Mouse (Mus musculus) left cerebral cortex, adult 2 months (tissue): ENCODE results near the gene Npb. TPM values are rescaled to one million over a fixed set of nuclear protein-coding genes. Genes with fewer than 3 reads are reported as not detected.
A peak's percentile ranks its signal among the peaks of the same experiment; 100 is the strongest.
"Not testable (repeated sequence)": the region's sequence is repeated elsewhere in the genome, so short reads cannot be mapped to it uniquely, and the experiment has no call there.

Experiments used
- DNase-seq, 2 experiments: peaks; one replicate each; pipeline ENCODE4 v3.0.0; 2021 to 2022; ENCODE audit warnings: low spot score in 2 of 2, mixed read lengths in 1 of 2; ENCODE audit errors: extremely low spot score in 1 of 2
- H3K27ac ChIP-seq: fragments of 200-600 bp; 2 replicates; pipeline ENCODE4 v1.8.1; 2022
- H3K4me3 ChIP-seq: fragments of 200-600 bp; 2 replicates; pipeline ENCODE4 v1.8.1; 2022
- CTCF ChIP-seq: fragments of 200-600 bp; IDR thresholded peaks from 2 replicates; pipeline ENCODE4 v1.8.1; 2022; ENCODE audit warnings: antibody characterized with exemption, mild to moderate bottlenecking, moderate library complexity
- intact Hi-C: fragments of 180-260 bp; cut with DNase I; formaldehyde crosslinking; loops from one replicate; pipeline ENCODE4 v1.15.1; 2025
- long read RNA-seq, 2 experiments: library from polyadenylated mRNA; stranded (forward); transcript quantifications; one replicate each; pipeline ENCODE4 v2.0.0; 2021; ENCODE audit warnings: borderline mapping rate in 2 of 2
- total RNA-seq, 2 experiments: library from RNA; stranded (reverse); gene quantifications; 2 replicates each; pipeline ENCODE4 v1.2.3; 2021

Gene Npb
- under 1 TPM in 1 of 2 experiments, not detected in 1; 0.95 TPM for total RNA-seq
- long read RNA-seq, experiment 1 = 0 reads
- long read RNA-seq, experiment 2 = 0 reads

- no peak within 1 kb of the TSS for H3K4me3 ChIP-seq
- DNase-seq = no peak
- intact Hi-C loops = no loop called here
- no peak for TF ChIP-seq CTCF
- H3K27ac ChIP-seq = no peak within 1 kb of the TSS
These were observed at the start of gene Npb for GRCm38 (mm10) chr11:120608241-120609034. Gene Npb, plus strand, starts transcription at chr11:120608477.

- H3K27ac ChIP-seq, intact Hi-C loops, H3K4me3 ChIP-seq, DNase-seq: not testable (repeated sequence)
These were observed 49.4 kb upstream of the Npb start for GRCm38 (mm10) chr11:120558843-120559242.

- H3K27ac ChIP-seq = no peak overlapping the region
- intact Hi-C loops = no loop called here
- DNase-seq = no peak
- H3K4me3 ChIP-seq = no peak overlapping the region
- no peak for TF ChIP-seq CTCF
These were observed 47.1 kb upstream of the Npb start for GRCm38 (mm10) chr11:120560952-120561728.

DNA sequence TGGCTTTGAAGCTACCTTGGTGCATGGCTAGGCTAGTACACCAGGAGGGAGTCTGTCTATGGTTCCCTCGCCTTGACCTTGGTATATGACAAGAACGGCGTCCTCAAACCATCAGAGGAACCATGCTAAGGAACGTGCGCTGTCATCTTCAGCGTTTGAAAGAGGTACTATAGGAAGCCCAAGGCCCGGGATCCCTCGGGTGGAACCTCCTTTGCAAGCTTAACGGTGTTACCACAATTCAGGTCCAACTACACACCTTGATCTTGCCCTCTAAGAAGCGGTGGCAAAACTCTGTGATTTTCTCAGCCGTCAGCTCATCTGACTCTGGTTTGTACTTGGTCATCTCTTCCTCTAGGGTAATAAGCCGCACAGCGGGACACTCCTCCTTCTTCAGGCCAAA, 45.3 kb upstream of the Npb start:
- DNase-seq = no peak
- no peak overlapping the region for H3K27ac ChIP-seq
- no peak overlapping the region for H3K4me3 ChIP-seq
- intact Hi-C loops = no loop called here
- no peak for TF ChIP-seq CTCF

- H3K27ac ChIP-seq = no peak overlapping the region
- no peak for TF ChIP-seq CTCF
- no peak for DNase-seq
- intact Hi-C loops = no loop called here
- H3K4me3 ChIP-seq = no peak overlapping the region
These were observed 43.2 kb upstream of the Npb start for GRCm38 (mm10) chr11:120565114-120565513.

DNA sequence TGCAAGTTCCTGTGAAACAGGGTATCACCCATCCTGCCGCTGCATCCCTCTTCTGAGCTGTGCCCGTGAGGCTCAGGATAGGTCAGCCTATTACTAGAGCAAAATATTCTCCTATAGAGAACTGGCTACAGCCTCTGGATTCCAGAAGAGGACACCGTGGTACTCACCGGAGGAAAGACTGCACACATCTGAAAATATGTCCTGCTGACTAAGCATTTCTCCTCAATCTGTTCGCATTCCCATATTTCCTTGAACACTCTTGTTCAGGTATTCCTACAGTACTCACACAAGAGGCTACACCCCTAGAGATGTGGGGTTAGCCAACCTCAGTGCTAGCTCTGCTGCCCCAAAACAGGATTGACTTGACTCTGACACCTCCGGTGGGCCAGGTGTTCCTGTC, 40.0 kb upstream of the Npb start:
- intact Hi-C loops = no loop called here
- DNase-seq = no peak
- no peak overlapping the region for H3K4me3 ChIP-seq
- TF ChIP-seq CTCF = no peak
- no peak overlapping the region for H3K27ac ChIP-seq

- no peak for TF ChIP-seq CTCF
- no peak overlapping the region for H3K27ac ChIP-seq
- intact Hi-C loops = no loop called here
- DNase-seq = no peak
- no peak overlapping the region for H3K4me3 ChIP-seq
These were observed 37.2 kb upstream of the Npb start for GRCm38 (mm10) chr11:120571122-120571521.

DNA sequence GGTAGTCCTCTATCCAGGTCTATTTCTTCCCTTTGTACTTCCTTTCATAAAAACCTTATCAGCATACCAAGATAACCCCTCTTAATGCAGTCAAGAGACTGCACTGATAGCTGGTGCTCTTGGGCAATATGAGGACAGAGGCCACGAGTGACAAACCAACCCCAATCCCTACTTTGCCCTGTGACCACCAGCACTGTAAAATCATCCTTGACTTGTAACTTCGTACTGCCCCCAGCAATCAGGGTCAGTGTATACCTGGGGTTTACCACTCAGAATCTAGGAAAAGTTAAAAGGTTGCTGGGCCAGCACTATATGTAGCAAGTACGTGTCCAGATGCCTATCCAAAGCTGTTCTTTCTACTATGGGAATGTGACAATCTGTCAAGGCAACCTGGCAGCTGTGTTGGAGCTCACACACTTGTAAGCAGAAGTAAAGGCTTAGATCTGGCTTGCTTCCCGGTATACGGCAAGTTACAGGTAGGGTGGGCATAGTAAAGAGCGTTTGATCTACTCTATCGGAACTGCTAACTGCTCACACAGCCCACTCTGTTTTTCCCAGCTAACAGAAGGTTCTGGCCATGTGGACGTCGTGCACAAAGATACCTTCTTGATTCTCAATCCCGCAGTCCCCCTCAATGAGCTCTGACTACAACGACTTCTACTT, 36.4 kb upstream of the Npb start:
- intact Hi-C loops = loop anchor here (2.0 kb wide), 1 partner anchor 53 kb away; no protein-coding TSS in a partner anchor
- TF ChIP-seq CTCF = no peak
- Histone ChIP-seq H3K4me3 (peak overlapping the region; percentile 84), H3K27ac (peak overlapping the region; percentile 89)
- no peak for DNase-seq

GRCm38 (mm10) chr11:120572417-120572751, 35.9 kb upstream of the Npb start:
- intact Hi-C loops = loop anchor here (2.0 kb wide), 1 partner anchor 54 kb away; no protein-coding TSS in a partner anchor
- Histone ChIP-seq H3K4me3 (peak overlapping the region; percentile 84), H3K27ac (peak overlapping the region; percentile 89)
- no peak for TF ChIP-seq CTCF
- no peak for DNase-seq

- DNase-seq = peak; percentile 99 to 100
- no peak; the same call in 1 of the 2 replicates for TF ChIP-seq CTCF
- H3K27ac ChIP-seq = peak within 1 kb of the TSS; percentile 91
- intact Hi-C loops = loop anchor here (1.0 to 2.0 kb wide), 2 partner anchors 54 to 106 kb away; partner anchors contain the start of gene Arl16
- peak within 1 kb of the TSS; percentile 84 for H3K4me3 ChIP-seq
These were observed 35.3 kb upstream of the Npb start, which contains the start of gene P4hb for GRCm38 (mm10) chr11:120572752-120573584. Gene P4hb, minus strand, starts transcription at chr11:120573253.
